Mouse (Mus musculus): ENCODE data around the gene Exoc6b.

- TF ChIP-seq CTCF (IDR thresholded peaks at IDR 0.05; ENCODE audit: low read depth) (no peak), EP300 (IDR thresholded peaks at IDR 0.05; ENCODE audit: low read depth) (no peak)
These were observed 58.9 kb downstream of the Exoc6b start for GRCm38 (mm10) chr6:85010397-85010796.

Data from heart, postnatal 0 days (tissue).